Mouse (Mus musculus): ENCODE data around the gene Fsd1l. TPM values are rescaled to one million over a fixed set of nuclear protein-coding genes. Genes with fewer than 3 reads are reported as not detected.
"Not testable (repeated sequence)": the region's sequence is repeated elsewhere in the genome, so short reads cannot be mapped to it uniquely, and the experiment has no call there.

The Fsd1l gene
- polyA plus RNA-seq, 1 experiment from 2014 or later = 1.5 TPM

DNA sequence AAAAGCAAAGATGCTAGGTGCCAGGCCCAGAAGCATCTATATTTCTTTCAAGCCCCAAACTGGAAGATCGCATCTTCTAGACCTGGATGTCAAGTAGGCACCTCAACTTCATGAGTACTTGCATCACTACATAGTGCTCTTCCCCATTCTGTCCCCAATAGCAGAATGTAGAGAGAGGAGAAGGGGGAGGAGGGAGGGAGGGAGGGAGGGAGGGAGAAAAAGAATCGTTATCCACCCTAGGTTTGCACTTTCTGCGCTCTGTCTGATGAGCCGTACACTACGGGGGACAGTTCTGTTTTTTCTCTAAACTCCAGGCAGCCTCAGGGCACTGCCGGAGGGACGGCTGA is 82.4 kb downstream of the Fsd1l start, which contains the start of gene Fktn:
Fktn (plus strand) TSS at position 295 of the 347 bp plus-strand sequence.
- ATAC-seq = peak; percentile 73
- H3K9me3 ChIP-seq (replicated peaks) = no peaks in the 10 kb centered on the region
- WGBS (ENCODE audit: insufficient replicate concordance) = 3% methylated on average over 7 of the region's 7 CpGs
- peak within 1 kb of the TSS; percentile 42 for H3K27ac ChIP-seq
- peaks cover 12% of the 10 kb centered on the region; the same call in 1 of the 2 replicates for H3K4me1 ChIP-seq
- no peaks in the 10 kb centered on the region for H3K36me3 ChIP-seq
- peak within 1 kb of the TSS; percentile 71 for H3K4me3 ChIP-seq
- H3K27me3 ChIP-seq (replicated peaks) = 0 out of 2 replicates have a peak, but pooled peaks cover 3% of the 10 kb centered on the region
- H3K9ac ChIP-seq = peak within 1 kb of the TSS; percentile 75
- peak within 1 kb of the TSS; percentile 66 for H3K4me2 ChIP-seq

- peak; percentile 91 for ATAC-seq
- Histone ChIP-seq H3K4me2 (peak overlapping the region; percentile 66), H3K27me3 (replicated peaks) (0 out of 2 replicates have a peak, but pooled peaks cover 3% of the 10 kb centered on the region), H3K27ac (peak overlapping the region; percentile 42), H3K4me1 (peaks cover 12% of the 10 kb centered on the region; the same call in 1 of the 2 replicates), H3K4me3 (peak overlapping the region; percentile 71), H3K9me3 (replicated peaks) (no peaks in the 10 kb centered on the region), H3K36me3 (no peaks in the 10 kb centered on the region), H3K9ac (peak overlapping the region; percentile 75)
- WGBS (ENCODE audit: insufficient replicate concordance) = 5% methylated on average over 58 of the region's 58 CpGs
Observed at GRCm38 (mm10) chr4:53714051-53714814, 83.0 kb downstream of the Fsd1l start.

- H3K4me3 ChIP-seq = no peak overlapping the region
- H3K4me1 ChIP-seq = peaks cover 12% of the 10 kb centered on the region; the same call in 1 of the 2 replicates
- H3K4me2 ChIP-seq = no peak overlapping the region
- no peak overlapping the region for H3K27ac ChIP-seq
- H3K9me3 ChIP-seq (replicated peaks) = no peaks in the 10 kb centered on the region
- no peak overlapping the region for H3K9ac ChIP-seq
- H3K36me3 ChIP-seq = peaks cover 2% of the 10 kb centered on the region; the same call in 1 of the 2 replicates
- 0 out of 2 replicates have a peak, but pooled peaks cover 3% of the 10 kb centered on the region for H3K27me3 ChIP-seq (replicated peaks)
- ATAC-seq = no peak
Observed at GRCm38 (mm10) chr4:53715977-53716376, 84.7 kb downstream of the Fsd1l start.

- Histone ChIP-seq H3K4me3 (no peak overlapping the region), H3K9me3 (replicated peaks) (no peaks in the 10 kb centered on the region), H3K9ac (no peak overlapping the region), H3K27me3 (replicated peaks) (no peaks in the 10 kb centered on the region), H3K27ac (no peak overlapping the region), H3K4me2 (no peak overlapping the region), H3K4me1 (peaks cover 12% of the 10 kb centered on the region; the same call in 1 of the 2 replicates), H3K36me3 (peaks cover 3% of the 10 kb centered on the region; the same call in 1 of the 2 replicates)
- 66% methylated on average over 4 of the region's 4 CpGs for WGBS (ENCODE audit: insufficient replicate concordance)
- ATAC-seq = no peak
Observed at GRCm38 (mm10) chr4:53717546-53717945, 86.3 kb downstream of the Fsd1l start.

GRCm38 (mm10) chr4:53718261-53718660 is 87.0 kb downstream of the Fsd1l start:
- no peak overlapping the region for H3K4me3 ChIP-seq

GRCm38 (mm10) chr4:53722506-53722905 is 91.2 kb downstream of the Fsd1l start:
- Histone ChIP-seq H3K27me3 (replicated peaks) (no peaks in the 10 kb centered on the region), H3K36me3 (peaks cover 3% of the 10 kb centered on the region; the same call in 1 of the 2 replicates), H3K4me2 (no peak overlapping the region), H3K4me1 (no peaks in the 10 kb centered on the region), H3K27ac (no peak overlapping the region), H3K4me3 (no peak overlapping the region), H3K9ac (no peak overlapping the region), H3K9me3 (replicated peaks) (no peaks in the 10 kb centered on the region)
- WGBS (ENCODE audit: insufficient replicate concordance) = 79% methylated on average over 4 of the region's 4 CpGs
- no peak for ATAC-seq

More at GRCm38 (mm10) chr4:53718261-53718660, 87.0 kb downstream of the Fsd1l start:
- no peaks in the 10 kb centered on the region for H3K9me3 ChIP-seq (replicated peaks)
- ATAC-seq = no peak
- H3K36me3 ChIP-seq = peaks cover 3% of the 10 kb centered on the region; the same call in 1 of the 2 replicates
- no peak overlapping the region for H3K27ac ChIP-seq
- no peak overlapping the region for H3K4me2 ChIP-seq
- no peaks in the 10 kb centered on the region for H3K27me3 ChIP-seq (replicated peaks)
- 63% methylated on average over 5 of the region's 5 CpGs for WGBS (ENCODE audit: insufficient replicate concordance)
- H3K4me1 ChIP-seq = peaks cover 12% of the 10 kb centered on the region; the same call in 1 of the 2 replicates
- no peak overlapping the region for H3K9ac ChIP-seq

- not testable (repeated sequence) for H3K27ac ChIP-seq; H3K4me2 ChIP-seq; H3K9ac ChIP-seq; H3K36me3 ChIP-seq; H3K4me3 ChIP-seq; H3K4me1 ChIP-seq; H3K9me3 ChIP-seq (replicated peaks); ATAC-seq; H3K27me3 ChIP-seq (replicated peaks)
- 83% methylated on average over 2 of the region's 2 CpGs for WGBS (ENCODE audit: insufficient replicate concordance)
Observed at GRCm38 (mm10) chr4:53726100-53726499, 94.8 kb downstream of the Fsd1l start.

DNA sequence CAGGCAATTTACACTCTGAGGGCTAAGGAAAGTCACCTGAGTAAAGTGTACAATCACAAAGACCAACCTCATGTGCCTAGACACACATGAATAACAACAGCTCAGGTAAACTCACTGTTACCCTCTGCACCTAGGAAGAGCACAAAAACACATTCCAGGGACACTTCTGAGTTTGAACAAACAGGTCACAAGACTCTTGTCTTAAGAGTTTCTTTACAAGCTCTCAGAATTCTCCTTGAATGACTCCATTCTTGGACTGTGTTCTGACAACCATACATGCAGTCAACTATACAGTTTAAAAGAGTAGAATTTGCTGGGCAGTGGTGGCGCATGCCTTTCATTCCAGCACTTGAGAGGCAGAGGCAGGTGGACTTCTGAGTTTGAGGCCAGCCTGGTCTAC is 96.8 kb downstream of the Fsd1l start:
- Histone ChIP-seq H3K9me3 (replicated peaks) (no peaks in the 10 kb centered on the region), H3K4me2 (no peak overlapping the region), H3K9ac (no peak overlapping the region), H3K4me3 (no peak overlapping the region), H3K36me3 (peaks cover 6% of the 10 kb centered on the region; the same call in 1 of the 2 replicates), H3K27ac (no peak overlapping the region), H3K4me1 (no peaks in the 10 kb centered on the region), H3K27me3 (replicated peaks) (no peaks in the 10 kb centered on the region)
- ATAC-seq = no peak
- WGBS (ENCODE audit: insufficient replicate concordance) = 94% methylated on average over 1 of the region's 1 CpGs

DNA sequence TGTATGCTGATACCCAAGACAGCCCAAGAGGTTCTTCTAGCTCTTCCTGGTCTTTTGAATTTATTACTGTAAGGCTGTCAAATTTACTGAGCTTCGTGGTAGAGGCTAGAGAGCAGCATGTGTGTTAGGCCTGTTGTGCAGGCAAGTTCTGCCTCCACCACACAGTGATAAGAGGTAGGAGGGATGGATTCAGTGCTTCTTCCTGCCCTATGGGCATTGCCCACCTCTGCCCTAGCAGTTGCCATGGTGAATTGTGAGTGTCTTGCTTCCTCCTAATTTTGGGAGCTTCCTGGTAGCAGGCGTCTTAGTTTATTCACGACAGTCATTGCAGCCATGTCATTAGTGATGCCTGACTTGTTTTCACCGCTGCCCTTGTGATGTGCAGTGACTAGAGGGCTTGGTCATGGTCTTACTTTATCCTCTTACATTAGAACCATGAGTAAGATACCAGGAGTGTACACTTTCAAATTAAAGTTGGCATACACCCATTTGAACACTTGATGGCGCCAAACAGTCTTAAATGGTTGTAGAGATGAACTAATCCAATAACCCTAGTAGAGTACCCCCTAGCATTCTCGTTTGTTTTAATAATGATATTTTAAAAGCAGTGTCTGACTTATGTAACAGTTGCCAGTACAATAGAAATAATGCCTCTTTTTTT is 107.8 kb downstream of the Fsd1l start:
- 44% methylated on average over 6 of the region's 6 CpGs for WGBS (ENCODE audit: insufficient replicate concordance)
- no peak for ATAC-seq

DNA sequence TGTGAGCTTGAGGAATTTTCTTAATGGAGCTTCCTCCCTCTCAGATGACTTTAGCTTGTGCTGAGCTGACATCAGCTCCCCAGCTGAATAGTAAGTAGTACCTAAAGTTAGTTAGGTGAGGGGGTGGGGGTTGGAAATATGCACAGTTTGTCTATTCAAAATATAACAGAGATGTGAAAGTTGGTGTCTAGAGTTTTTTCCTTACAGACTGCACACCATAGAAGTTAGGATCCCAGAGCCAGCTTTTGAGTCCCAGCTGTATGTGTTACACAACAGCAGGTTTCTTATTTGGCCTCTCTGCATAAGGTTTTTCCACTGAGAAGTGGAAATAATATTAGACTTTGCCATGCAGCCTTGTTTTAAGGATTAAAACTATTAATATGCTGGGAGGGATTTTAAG is 118.6 kb downstream of the Fsd1l start:
- Histone ChIP-seq H3K4me2 (no peak overlapping the region), H3K4me3 (no peak overlapping the region), H3K27ac (no peak overlapping the region), H3K36me3 (peaks cover 13% of the 10 kb centered on the region), H3K9ac (no peak overlapping the region), H3K4me1 (no peaks in the 10 kb centered on the region), H3K27me3 (replicated peaks) (no peaks in the 10 kb centered on the region), H3K9me3 (replicated peaks) (no peaks in the 10 kb centered on the region)
- ATAC-seq = no peak

More for the DNA sequence above, 107.8 kb downstream of the Fsd1l start:
- H3K9me3 ChIP-seq (replicated peaks) = no peaks in the 10 kb centered on the region
- H3K9ac ChIP-seq = no peak overlapping the region
- H3K4me3 ChIP-seq = no peak overlapping the region
- no peak overlapping the region for H3K27ac ChIP-seq
- H3K4me1 ChIP-seq = no peaks in the 10 kb centered on the region
- no peak overlapping the region for H3K4me2 ChIP-seq
- peaks cover 34% of the 10 kb centered on the region for H3K36me3 ChIP-seq
- H3K27me3 ChIP-seq (replicated peaks) = no peaks in the 10 kb centered on the region

- Histone ChIP-seq H3K4me3 (no peak overlapping the region), H3K4me2 (no peak overlapping the region), H3K9ac (no peak overlapping the region), H3K27me3 (replicated peaks) (no peaks in the 10 kb centered on the region), H3K27ac (no peak overlapping the region), H3K9me3 (replicated peaks) (no peaks in the 10 kb centered on the region), H3K4me1 (no peaks in the 10 kb centered on the region), H3K36me3 (peaks cover 15% of the 10 kb centered on the region)
- ATAC-seq = no peak
- WGBS (ENCODE audit: insufficient replicate concordance) = 76% methylated on average over 16 of the region's 16 CpGs
Observed at GRCm38 (mm10) chr4:53750391-53751120, 119.3 kb downstream of the Fsd1l start.

Measured in liver, embryonic 12.5 days (tissue).